Mouse (Mus musculus) heart, postnatal 14 days (tissue): ENCODE results near the gene Tshz2. TPM values are rescaled to one million over a fixed set of nuclear protein-coding genes. Genes with fewer than 3 reads are reported as not detected.

Source experiments
- DNase-seq, 2 experiments: peaks; one replicate each; pipeline ENCODE4 v3.0.0; 2021 to 2022
- intact Hi-C: fragments of 180-260 bp; cut with DNase I; formaldehyde crosslinking; loops from one replicate; pipeline ENCODE4 v1.15.1; 2025
- total RNA-seq, 2 experiments: library from RNA; stranded (reverse); gene quantifications; 2 replicates each; pipeline ENCODE4 v1.2.3; 2021

Gene Tshz2
- total RNA-seq, 2 experiments from 2014 or later, result 15.5 to 17.8 TPM

DNA sequence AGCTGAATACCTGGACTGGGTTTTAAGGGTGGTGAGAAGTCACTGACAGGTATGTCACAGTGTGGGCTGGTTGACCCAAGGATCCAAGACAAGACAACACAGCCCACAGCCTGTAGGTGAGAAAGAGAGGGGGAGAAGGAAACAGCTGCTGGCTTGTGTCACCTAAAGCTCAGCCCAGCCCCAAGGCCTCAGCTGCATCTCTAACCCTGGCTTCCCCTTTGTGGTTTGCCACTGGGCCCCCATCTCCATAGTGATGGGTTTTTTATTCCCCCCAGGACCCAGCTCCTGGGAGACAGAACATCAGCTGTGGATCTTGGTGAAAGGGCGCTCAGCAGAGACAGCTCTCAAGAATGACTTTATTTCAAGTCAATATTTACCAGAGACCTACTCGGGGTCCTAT lies 57.2 kb downstream of the Tshz2 start:
- DNase-seq, result no peak
- intact Hi-C loops, result no loop called here

DNA sequence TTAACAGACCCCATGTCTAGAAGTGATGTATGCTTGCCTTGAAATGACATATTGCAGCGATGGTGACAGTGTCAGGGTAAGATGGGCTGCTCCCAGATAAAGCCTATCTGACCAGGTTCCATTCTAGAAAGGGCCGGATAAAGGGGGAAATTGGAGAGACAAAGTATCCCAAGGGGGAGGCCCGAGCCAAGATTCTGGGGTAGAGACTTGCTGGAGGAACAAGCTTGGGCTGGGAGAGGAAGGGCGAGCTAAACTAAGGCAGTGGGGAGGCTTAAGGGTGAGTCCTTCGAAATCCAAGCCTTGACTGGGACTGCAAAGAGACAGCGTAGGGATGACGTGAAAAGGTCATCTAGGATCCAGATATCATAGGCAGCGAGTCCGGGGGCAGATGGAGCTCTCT lies 61.7 kb downstream of the Tshz2 start:
- intact Hi-C loops, result no loop called here
- peak in 1 of 2 experiments; percentile 20 for DNase-seq

DNA sequence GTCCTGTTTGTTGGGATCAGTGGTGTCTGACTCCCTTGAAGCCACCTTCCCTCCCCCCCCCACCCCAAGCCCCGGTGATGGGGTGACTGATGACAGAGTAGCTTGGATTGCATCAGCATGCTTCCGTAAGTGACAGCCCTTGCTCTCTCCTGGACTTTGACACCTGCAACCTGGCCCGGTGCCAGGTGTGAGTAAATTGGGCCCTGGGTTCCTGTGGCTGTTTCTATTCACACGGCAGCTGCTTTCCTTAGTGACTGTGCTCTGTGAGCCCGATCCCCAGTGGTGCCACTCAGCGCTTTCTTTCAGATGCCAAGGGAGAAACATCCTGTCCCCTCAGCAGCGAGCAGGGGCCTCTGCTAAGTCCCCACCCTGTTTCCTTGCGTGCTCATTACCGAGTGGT lies 62.2 kb downstream of the Tshz2 start:
- DNase-seq, result no peak
- intact Hi-C loops, result no loop called here

DNA sequence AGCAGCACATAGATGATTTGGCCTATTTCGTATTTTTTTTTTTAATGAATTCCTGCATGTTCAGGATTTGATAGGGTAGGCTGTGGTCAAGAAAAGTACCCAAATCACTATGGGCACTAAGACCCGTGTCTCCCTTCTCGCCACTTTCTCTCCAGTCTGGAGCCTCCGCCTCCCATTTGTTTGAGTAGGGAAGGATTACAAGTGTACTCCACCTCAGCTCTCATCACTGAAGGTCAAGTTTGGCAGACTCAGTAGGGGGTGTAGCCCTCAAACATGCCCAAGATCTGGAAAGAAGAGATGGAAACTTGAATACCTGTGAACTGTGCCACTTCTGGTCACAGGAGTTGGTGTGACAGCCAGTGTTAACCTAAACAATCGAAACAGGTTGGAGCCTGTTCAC lies 66.3 kb downstream of the Tshz2 start:
- DNase-seq, result no peak
- intact Hi-C loops, result no loop called here

DNA sequence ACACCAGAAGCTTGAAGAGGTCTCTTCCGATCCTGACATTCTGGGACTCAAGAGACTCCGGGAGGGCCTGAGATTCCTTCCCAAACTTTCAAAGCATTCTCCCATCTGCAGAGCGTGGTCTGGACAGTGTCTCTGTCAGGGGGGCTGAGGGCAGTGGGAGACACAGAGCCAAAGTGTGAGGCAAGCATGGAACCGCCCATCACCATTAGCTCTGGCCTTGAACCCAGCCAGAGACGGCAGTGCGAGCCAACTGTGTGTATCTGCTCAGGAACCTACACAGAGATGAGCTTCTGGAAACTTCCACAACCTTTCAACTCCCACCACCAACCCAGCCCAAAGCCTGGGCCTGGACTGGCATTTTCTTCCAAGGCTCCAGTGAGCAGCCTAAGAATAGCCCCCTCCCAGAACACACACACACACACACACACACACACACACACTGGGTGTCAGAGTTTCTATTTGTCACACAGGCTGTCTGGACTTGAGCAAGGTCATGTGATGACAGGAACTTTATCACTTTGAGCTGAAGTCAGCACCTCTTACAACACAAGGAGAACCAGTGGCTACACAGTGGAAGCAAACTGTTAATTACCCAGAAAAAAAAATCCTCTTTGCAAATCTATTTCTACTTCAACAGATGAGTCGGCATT lies 67.2 kb downstream of the Tshz2 start:
- peak; percentile 64 to 66 for DNase-seq
- intact Hi-C loops, result no loop called here

DNA sequence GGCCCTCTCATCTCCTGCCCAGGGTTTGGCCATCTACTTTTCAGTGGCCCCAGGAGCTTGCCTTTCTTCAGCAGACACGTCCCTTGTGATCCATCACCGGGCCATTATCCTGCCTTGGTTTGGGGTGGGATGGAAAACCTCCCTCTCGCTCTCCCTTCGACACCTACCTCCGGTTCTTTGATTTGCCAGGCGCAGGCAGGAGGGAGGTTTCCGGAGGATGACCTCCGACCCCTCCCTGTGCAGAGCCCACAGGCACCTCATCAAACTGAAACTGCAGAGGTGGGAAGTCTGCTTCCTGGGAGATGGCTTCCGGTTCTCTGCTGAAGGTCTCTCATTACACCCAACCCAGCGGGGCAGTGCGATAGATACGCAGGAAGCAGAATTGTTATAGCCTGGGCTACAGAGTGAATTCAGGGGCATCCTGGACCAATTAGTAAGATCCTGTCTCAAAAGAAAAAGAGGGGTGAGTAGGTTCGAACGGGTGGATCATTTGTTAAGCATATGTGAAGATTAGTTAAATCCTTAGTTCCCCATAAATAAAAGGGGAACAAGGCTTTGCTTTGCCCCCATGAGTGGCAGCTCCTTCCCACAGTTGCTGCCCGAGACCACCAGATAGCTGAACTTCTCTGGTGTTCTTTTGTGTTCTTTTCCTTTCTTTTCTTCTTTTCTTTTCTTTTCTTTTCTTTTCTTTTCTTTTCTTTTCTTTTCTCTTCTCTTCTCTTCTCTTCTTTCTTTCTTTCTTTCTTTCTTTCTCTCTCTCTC lies 70.1 kb downstream of the Tshz2 start:
- intact Hi-C loops, result no loop called here
- DNase-seq, result no peak

DNA sequence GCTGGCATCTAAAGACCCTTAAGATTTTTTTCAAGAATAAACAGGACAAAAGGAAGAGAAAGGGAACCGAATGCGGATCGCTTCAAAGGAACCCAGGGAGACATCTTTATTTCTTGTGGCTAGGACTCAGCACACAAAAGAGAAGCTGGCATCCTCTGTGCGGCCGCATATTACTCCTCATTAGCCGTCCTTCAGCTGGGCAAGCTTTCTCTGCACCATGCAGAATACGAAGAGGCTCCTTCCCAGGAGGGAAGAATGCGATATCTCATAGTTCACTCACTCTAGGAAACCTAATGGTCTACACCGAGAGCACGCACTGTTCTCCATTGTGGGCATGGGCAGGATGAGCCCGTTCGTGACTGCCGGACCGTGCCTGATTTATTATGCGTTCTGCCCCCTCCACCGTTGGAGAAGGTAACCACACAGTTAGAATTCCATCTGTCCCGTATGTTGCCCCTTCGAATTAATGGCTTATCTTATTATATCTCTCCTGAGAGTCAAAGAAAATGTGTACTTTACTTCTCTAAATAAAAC lies 89.0 kb downstream of the Tshz2 start:
- DNase-seq, result no peak
- intact Hi-C loops, result loop anchor here (2.0 kb wide), 1 partner anchor 87 kb away; no protein-coding TSS in a partner anchor

DNA sequence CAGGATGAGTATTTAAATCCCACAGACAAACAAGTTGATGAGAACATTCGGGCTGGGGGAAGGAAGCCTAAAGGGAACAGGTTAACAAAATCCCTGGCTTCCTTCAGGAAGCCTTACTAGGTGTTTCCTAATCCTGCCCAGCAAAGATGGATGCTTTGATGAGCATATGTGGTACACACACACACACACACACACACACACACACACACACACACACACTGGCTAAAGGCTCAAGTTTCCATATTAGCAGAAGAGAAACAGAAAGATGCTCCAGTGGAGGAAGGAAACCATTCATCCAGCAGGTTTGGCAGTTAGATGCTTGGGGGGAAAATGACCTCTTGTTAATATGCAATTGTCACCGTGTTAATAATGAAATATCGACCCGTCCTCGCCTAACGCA lies 89.5 kb downstream of the Tshz2 start:
- no peak for DNase-seq
- intact Hi-C loops, result loop anchor here (2.0 kb wide), 1 partner anchor 88 kb away; no protein-coding TSS in a partner anchor

DNA sequence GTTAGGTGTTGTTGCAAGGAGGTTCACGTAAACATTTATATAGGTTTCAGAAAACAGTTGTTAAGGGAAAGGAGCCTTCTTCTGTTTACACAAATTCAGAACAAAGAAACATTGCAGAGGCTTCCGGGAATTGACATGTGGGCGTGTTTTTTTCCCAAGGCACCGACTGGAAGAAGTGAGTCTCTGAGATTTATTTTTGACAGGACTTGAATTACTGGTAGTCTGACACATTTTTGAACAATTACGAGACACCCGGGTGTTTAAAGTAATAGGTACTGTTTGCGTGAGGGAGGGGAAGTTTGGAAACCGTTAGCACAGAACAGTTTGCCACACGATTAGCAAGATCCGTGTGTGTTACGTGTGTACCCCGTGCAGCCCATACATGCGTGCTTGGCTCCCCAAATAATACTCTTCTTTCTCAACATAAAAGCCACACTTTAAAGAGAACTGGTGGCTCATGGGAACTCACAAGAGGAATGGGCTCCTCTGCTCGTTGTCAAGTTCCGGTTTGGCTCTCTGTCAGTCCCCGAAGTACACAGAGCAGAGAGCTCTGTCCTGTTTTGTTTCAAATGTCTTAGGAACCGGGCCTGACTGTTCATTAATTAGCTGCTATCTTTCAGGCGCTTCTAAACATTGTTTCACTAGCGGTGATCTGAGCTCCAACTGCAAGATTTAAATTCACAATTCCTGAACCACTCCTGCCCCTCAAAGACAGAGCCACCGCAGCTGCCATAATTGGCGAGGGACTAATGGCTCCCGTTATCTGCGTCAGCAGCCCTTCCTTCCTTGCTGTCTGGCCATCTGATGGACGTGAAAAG lies 91.0 kb downstream of the Tshz2 start:
- intact Hi-C loops, result loop anchor here (2.0 kb wide), 1 partner anchor 89 kb away; no protein-coding TSS in a partner anchor
- peak; percentile 23 to 46 for DNase-seq

DNA sequence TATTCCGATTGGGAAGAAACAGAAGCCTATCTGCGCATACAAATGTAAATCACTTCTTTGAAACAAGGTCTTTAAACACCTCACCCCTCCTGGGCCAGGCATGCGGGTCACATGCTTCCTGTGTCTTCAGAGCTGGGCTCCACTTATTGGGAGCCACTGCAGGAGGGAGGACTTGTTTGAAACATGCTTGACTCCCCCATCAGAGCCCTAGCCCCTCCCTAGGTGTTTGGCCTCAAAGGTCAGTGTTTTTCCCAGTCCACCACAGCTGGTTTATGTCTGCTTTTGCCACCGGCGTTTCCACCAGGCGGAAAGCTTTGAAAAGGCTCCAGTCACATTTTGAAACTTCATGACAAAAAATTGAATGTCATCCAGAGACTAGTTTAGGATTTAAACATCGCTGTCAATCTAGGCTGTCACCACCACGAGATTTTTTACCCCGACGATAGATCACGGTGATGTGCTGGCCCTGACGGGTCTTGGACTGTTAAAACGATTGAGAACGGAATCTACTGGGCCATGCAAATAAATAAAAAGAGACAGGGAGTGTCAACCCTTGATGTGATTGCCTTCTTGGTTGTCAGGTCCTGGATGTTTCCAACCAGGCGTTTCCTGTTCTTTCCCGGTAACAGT lies 96.0 kb downstream of the Tshz2 start:
- DNase-seq, result peak in 1 of 2 experiments; percentile 22
- intact Hi-C loops, result no loop called here

DNA sequence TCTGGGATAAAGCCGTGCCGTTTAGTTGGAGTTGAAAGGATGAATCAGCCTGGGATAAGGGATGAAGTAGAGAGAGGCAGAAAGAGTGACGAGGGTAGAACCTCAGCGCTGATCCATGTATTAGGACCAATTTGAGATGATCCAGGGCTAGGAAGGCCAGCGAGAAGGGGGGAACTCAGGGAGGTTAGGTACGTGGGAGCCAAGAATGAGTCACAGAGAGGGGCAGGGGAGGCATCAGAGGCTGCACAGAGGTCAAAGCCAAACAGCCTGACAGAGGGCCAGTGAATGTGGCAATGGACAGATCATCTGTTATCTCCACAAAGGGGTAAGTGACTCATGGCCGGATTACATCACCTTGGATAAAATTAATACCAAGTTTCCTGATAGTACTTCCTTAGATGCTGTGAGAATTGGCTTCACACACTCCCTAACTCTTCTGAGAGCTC lies 97.8 kb downstream of the Tshz2 start:
- intact Hi-C loops, result no loop called here

DNA sequence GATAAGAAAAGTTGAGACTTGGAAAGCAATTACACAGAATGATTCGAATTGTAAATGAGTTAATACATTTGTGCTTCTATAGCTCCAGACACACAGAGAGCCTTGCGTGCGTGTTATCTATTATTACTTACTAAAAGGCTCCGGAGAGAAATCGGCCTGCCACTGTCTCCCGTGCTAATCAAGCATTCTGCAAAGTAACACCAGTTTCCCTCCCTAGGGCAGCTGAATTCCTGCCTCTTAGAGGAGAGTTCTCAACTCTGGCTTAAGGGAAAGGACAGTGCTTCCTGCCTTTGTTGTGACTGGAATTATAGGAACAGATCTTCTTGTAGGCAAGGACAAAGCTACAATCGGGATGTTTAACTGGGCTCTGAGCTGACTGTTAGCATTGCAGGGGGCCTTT lies 101.2 kb downstream of the Tshz2 start:
- no peak for DNase-seq
- intact Hi-C loops, result no loop called here

More for the DNA sequence above, 97.8 kb downstream of the Tshz2 start:
- peak; percentile 29 to 37 for DNase-seq

DNA sequence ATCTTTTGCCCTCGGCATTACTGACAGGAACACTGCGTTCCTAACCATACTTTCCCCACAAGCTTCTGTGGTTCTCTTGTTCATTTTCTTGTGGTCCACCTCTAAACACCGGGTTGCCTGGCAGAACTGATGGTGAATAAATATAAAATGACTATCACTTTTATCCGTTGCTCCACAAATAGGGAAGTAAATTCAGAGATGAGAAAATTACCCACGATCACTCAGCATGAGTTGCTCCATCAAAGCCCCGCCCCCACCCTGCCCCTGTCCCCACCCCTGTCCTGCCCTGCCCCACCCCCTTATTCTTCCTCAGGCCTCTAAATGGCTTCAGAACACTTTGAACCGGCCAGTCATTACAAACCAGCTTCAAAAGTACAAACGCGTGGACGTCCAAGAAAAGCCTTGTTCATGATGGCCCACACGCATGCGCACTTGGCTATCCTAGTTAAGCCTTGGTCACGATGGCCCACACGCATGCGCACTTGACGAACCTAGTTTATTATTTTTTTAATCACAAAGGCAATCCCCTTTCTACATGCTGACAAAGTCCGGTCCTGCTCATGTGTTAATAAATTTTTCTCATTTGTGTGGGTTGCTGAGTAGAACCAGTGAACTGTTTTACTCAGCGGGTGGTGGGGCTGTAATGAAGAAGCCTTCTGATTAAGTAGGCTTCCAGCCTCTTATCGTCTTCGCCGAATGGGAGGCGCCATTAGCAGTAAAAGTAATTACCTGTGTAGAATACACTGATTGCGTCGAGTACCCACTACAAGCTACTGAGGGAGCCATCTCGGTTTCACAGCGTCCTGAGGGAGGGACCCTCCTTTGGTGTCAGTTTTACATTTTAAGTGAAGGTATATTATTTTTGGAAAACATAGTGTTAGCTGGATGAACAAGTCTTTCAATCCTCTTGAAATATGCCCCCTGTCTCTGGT lies 102.9 kb downstream of the Tshz2 start:
- DNase-seq, result no peak
- intact Hi-C loops, result no loop called here

DNA sequence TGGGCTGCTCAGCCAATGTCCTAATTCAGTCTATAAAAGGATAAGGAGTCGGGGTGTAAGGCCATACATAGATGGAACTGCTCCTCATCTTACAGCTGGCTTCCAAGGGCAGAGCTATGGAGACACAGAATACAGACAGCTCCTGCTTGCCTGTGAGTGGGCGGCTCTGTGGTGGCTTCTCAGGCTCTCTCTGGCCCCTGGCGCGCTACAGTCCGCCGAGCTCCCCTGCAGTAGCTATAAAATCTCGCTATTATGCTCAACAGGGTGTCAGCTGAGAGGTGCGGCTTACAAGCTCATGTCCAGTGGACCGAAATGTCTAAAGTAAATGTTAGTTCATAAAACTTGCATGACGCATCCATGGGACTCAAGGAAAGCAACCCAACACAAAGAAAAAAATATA lies 108.2 kb downstream of the Tshz2 start:
- no peak for DNase-seq
- intact Hi-C loops, result no loop called here

DNA sequence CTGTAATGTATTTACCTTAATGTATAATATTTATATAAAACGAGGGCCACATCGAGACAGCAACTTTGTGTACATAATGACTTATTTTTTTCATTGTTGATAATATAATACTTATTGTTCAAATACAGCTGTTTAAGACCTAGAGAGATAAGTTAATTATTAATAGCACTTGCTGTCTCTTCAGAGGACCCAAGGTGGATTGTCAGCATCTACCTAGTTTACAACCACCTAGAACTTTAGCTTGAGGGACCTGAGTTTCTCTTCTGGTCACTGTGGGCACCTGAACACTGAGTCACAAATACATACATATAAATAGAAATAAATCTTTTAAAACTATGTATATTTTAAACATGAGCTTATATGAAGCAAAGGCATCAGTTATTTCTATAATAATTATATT lies 110.0 kb downstream of the Tshz2 start:
- intact Hi-C loops, result no loop called here
- DNase-seq, result no peak

DNA sequence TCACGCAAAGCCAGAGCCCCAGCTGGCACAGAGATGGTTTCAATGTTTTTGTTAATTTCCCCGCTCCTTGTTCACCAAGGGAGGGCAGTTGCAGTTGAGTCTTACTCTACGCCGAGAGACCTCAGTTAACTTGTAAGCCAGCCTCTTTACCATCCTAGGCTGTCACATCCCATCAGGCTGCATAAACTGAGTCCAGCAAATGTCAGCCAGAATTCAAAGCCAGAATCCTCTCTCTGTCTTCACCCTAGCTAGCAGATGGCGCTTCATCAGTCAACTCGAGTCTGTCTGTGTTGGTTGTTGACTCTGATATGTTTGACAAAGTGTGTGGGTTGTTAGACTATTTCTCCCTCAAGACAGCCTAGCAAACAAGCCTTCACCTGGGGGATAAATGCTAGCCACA lies 110.5 kb downstream of the Tshz2 start:
- no peak for DNase-seq

DNA sequence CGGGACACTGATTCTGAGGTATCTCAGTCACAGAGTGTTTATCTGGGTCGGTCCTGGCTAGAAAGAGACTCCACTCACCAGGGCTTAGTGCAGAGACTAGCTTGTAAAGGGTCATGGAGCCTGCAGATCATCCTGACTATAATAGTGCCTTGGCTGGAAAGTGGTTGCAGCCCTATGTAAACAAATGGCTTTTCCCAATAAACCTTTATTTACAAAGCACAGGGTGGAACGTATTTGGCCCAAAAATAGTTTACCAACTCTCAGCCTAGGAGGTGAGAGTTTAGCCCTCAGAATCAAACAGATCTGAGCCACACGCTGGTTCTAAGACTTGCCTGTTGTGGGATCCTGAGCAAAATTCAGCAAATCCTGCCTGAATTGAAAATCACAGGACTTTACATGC lies 111.1 kb downstream of the Tshz2 start:
- intact Hi-C loops, result no loop called here
- DNase-seq, result no peak

More for the DNA sequence above, 110.5 kb downstream of the Tshz2 start:
- intact Hi-C loops, result no loop called here

DNA sequence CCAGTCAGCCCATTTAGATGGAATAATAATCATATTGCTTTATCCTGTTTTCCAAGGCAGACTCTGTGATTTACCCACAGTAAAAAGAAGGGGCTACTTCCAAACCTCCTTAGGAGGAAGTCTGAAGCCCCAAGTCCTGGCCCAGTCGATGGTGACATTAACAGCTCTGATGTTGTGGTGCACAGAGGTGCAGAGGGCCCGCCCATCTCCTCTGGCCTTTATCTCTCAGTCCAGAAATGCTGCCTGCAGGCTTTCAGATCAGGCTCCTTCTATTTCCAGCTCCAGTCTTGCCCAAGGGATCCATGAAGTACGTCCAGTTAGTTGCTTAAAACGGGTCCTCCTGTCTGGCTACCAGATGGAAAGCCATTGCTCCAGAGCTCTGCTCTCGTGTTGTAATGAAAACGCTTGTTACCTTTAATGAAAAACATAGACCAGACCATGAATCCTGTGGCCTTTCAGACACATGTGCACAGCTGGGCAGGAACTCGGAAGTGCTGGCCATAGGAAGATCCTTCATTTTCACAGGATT lies 114.4 kb downstream of the Tshz2 start:
- DNase-seq, result no peak
- intact Hi-C loops, result no loop called here

DNA sequence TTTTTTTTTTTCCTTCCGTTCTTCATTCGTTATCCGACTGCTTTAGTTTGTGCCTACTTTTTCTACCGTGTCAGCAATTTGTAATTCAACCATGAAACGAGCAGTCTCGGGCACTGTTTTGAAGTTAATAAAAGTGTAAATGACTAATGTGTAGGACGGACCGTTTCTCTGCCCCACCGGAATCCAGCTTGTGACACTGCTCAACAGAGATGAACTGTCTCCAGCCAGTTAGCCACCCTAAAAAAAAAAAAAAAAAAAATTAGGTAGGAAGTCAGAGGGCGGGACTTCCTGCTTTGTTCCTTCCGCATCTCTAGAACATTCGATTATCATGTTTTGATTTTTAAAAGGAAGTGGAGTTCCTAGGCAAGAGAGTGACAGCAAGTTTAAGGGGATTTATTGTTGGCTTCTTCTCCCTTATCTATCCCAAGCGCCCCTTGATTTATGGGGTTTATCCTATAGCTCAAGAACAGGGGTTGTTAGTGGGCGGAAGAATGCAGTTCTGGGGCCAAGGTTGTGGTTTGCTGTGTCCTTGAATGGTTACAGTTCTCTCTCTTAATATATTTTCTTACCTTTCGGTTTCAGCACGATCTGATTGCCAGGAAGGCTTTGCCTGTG lies 116.6 kb downstream of the Tshz2 start:
- DNase-seq, result no peak
- intact Hi-C loops, result no loop called here
